Mouse (Mus musculus): ENCODE results near the gene Gm973. TPM values are rescaled to one million over a fixed set of nuclear protein-coding genes. Genes with fewer than 3 reads are reported as not detected.
A peak's percentile ranks its signal among the peaks of the same experiment; 100 is the strongest.

The Gm973 gene
- polyA plus RNA-seq, 1 experiment from 2014 or later, result 1.5 TPM

GRCm38 (mm10) chr1:59608920-59609319 lies 92.9 kb downstream of the Gm973 start:
- 0 out of 2 replicates have a peak overlapping the region, but pooled peaks have one; percentile 4 for H3K27ac ChIP-seq (ENCODE audit: low read length)
- H3K4me1 ChIP-seq (ENCODE audit: insufficient read depth, low read length), result no peaks in the 10 kb centered on the region; the same call in none of the 2 replicates
- 62% methylated on average over 5 of the region's 5 CpGs for WGBS
- no peak for ATAC-seq (ENCODE audit: low FRiP score, low TSS enrichment)
- no peak overlapping the region for H3K4me3 ChIP-seq (ENCODE audit: low read length)
- no peaks in the 10 kb centered on the region for H3K27me3 ChIP-seq (ENCODE audit: insufficient read depth, low read length)
- H3K36me3 ChIP-seq (ENCODE audit: insufficient read depth, low read length), result no peaks in the 10 kb centered on the region
- no peaks in the 10 kb centered on the region for H3K9me3 ChIP-seq (ENCODE audit: low read length)
- no peak overlapping the region for H3K9ac ChIP-seq (replicated peaks; ENCODE audit: low read length)
- H3K4me2 ChIP-seq (replicated peaks; ENCODE audit: low read depth, low read length), result no peak overlapping the region

GRCm38 (mm10) chr1:59609458-59609857 lies 93.4 kb downstream of the Gm973 start:
- no peak overlapping the region for H3K9ac ChIP-seq (replicated peaks; ENCODE audit: low read length)
- WGBS, result 83% methylated on average over 4 of the region's 4 CpGs
- H3K4me2 ChIP-seq (replicated peaks; ENCODE audit: low read depth, low read length), result no peak overlapping the region
- no peaks in the 10 kb centered on the region; the same call in none of the 2 replicates for H3K4me1 ChIP-seq (ENCODE audit: insufficient read depth, low read length)
- no peaks in the 10 kb centered on the region for H3K27me3 ChIP-seq (ENCODE audit: insufficient read depth, low read length)
- peak overlapping the region; percentile 27 for H3K27ac ChIP-seq (ENCODE audit: low read length)
- H3K4me3 ChIP-seq (ENCODE audit: low read length), result no peak overlapping the region
- H3K36me3 ChIP-seq (ENCODE audit: insufficient read depth, low read length), result no peaks in the 10 kb centered on the region
- no peak for ATAC-seq (ENCODE audit: low FRiP score, low TSS enrichment)
- H3K9me3 ChIP-seq (ENCODE audit: low read length), result no peaks in the 10 kb centered on the region

- peak overlapping the region; percentile 27 for H3K27ac ChIP-seq (ENCODE audit: low read length)
- 46% methylated on average over 10 of the region's 10 CpGs for WGBS
- ATAC-seq (ENCODE audit: low FRiP score, low TSS enrichment), result peak; percentile 70; the same call in 1 of the 2 replicates
These were observed 93.8 kb downstream of the Gm973 start for GRCm38 (mm10) chr1:59609896-59610295.

GRCm38 (mm10) chr1:59610929-59611328 lies 94.9 kb downstream of the Gm973 start:
- Histone ChIP-seq H3K4me2 (replicated peaks; ENCODE audit: low read depth, low read length) (no peak overlapping the region), H3K4me1 (ENCODE audit: insufficient read depth, low read length) (no peaks in the 10 kb centered on the region; the same call in none of the 2 replicates), H3K4me3 (ENCODE audit: low read length) (no peak overlapping the region), H3K27me3 (ENCODE audit: insufficient read depth, low read length) (no peaks in the 10 kb centered on the region), H3K27ac (ENCODE audit: low read length) (0 out of 2 replicates have a peak overlapping the region, but pooled peaks have one; percentile 27), H3K36me3 (ENCODE audit: insufficient read depth, low read length) (no peaks in the 10 kb centered on the region), H3K9me3 (ENCODE audit: low read length) (no peaks in the 10 kb centered on the region), H3K9ac (replicated peaks; ENCODE audit: low read length) (no peak overlapping the region)
- ATAC-seq (ENCODE audit: low FRiP score, low TSS enrichment), result no peak
- 93% methylated on average over 3 of the region's 3 CpGs for WGBS

More at GRCm38 (mm10) chr1:59609896-59610295, 93.8 kb downstream of the Gm973 start:
- H3K36me3 ChIP-seq (ENCODE audit: insufficient read depth, low read length), result no peaks in the 10 kb centered on the region
- no peak overlapping the region for H3K4me2 ChIP-seq (replicated peaks; ENCODE audit: low read depth, low read length)
- H3K4me3 ChIP-seq (ENCODE audit: low read length), result no peak overlapping the region
- no peak overlapping the region for H3K9ac ChIP-seq (replicated peaks; ENCODE audit: low read length)
- H3K9me3 ChIP-seq (ENCODE audit: low read length), result no peaks in the 10 kb centered on the region
- H3K4me1 ChIP-seq (ENCODE audit: insufficient read depth, low read length), result no peaks in the 10 kb centered on the region; the same call in none of the 2 replicates
- no peaks in the 10 kb centered on the region for H3K27me3 ChIP-seq (ENCODE audit: insufficient read depth, low read length)

GRCm38 (mm10) chr1:59613795-59614194 lies 97.7 kb downstream of the Gm973 start:
- no peaks in the 10 kb centered on the region for H3K27me3 ChIP-seq (ENCODE audit: insufficient read depth, low read length)
- H3K4me3 ChIP-seq (ENCODE audit: low read length), result no peak overlapping the region
- 44% methylated on average over 6 of the region's 6 CpGs for WGBS
- ATAC-seq (ENCODE audit: low FRiP score, low TSS enrichment), result no peak
- no peak overlapping the region for H3K9ac ChIP-seq (replicated peaks; ENCODE audit: low read length)
- H3K36me3 ChIP-seq (ENCODE audit: insufficient read depth, low read length), result no peaks in the 10 kb centered on the region
- no peaks in the 10 kb centered on the region for H3K9me3 ChIP-seq (ENCODE audit: low read length)
- no peak overlapping the region for H3K27ac ChIP-seq (ENCODE audit: low read length)
- no peak overlapping the region for H3K4me2 ChIP-seq (replicated peaks; ENCODE audit: low read depth, low read length)
- H3K4me1 ChIP-seq (ENCODE audit: insufficient read depth, low read length), result no peaks in the 10 kb centered on the region; the same call in none of the 2 replicates

GRCm38 (mm10) chr1:59615021-59615420 lies 99.0 kb downstream of the Gm973 start:
- ATAC-seq (ENCODE audit: low FRiP score, low TSS enrichment), result no peak
- no peaks in the 10 kb centered on the region for H3K36me3 ChIP-seq (ENCODE audit: insufficient read depth, low read length)
- 87% methylated on average over 2 of the region's 2 CpGs for WGBS

GRCm38 (mm10) chr1:59619201-59619600 lies 103.1 kb downstream of the Gm973 start:
- Histone ChIP-seq H3K36me3 (ENCODE audit: insufficient read depth, low read length) (no peaks in the 10 kb centered on the region), H3K4me1 (ENCODE audit: insufficient read depth, low read length) (no peaks in the 10 kb centered on the region), H3K27ac (ENCODE audit: low read length) (no peak overlapping the region), H3K27me3 (ENCODE audit: insufficient read depth, low read length) (no peaks in the 10 kb centered on the region), H3K9ac (replicated peaks; ENCODE audit: low read length) (no peak overlapping the region), H3K4me2 (replicated peaks; ENCODE audit: low read depth, low read length) (no peak overlapping the region), H3K4me3 (ENCODE audit: low read length) (no peak overlapping the region), H3K9me3 (ENCODE audit: low read length) (no peaks in the 10 kb centered on the region)
- no peak for ATAC-seq (ENCODE audit: low FRiP score, low TSS enrichment)
- 88% methylated on average over 10 of the region's 10 CpGs for whole genome bisulfite sequencing

More at GRCm38 (mm10) chr1:59615021-59615420, 99.0 kb downstream of the Gm973 start:
- H3K9ac ChIP-seq (replicated peaks; ENCODE audit: low read length), result no peak overlapping the region
- no peak overlapping the region for H3K4me3 ChIP-seq (ENCODE audit: low read length)
- H3K4me1 ChIP-seq (ENCODE audit: insufficient read depth, low read length), result no peaks in the 10 kb centered on the region; the same call in none of the 2 replicates
- H3K4me2 ChIP-seq (replicated peaks; ENCODE audit: low read depth, low read length), result no peak overlapping the region
- no peaks in the 10 kb centered on the region for H3K9me3 ChIP-seq (ENCODE audit: low read length)
- no peaks in the 10 kb centered on the region for H3K27me3 ChIP-seq (ENCODE audit: insufficient read depth, low read length)
- H3K27ac ChIP-seq (ENCODE audit: low read length), result no peak overlapping the region

GRCm38 (mm10) chr1:59623325-59624017 lies 107.4 kb downstream of the Gm973 start:
- H3K27ac ChIP-seq (ENCODE audit: low read length), result no peak overlapping the region
- WGBS, result 32% methylated on average over 5 of the region's 5 CpGs
- H3K4me3 ChIP-seq (ENCODE audit: low read length), result no peak overlapping the region
- H3K36me3 ChIP-seq (ENCODE audit: insufficient read depth, low read length), result no peaks in the 10 kb centered on the region
- no peaks in the 10 kb centered on the region for H3K27me3 ChIP-seq (ENCODE audit: insufficient read depth, low read length)
- no peaks in the 10 kb centered on the region for H3K9me3 ChIP-seq (ENCODE audit: low read length)
- peak; percentile 89 for ATAC-seq (ENCODE audit: low FRiP score, low TSS enrichment)
- H3K4me2 ChIP-seq (replicated peaks; ENCODE audit: low read depth, low read length), result no peak overlapping the region
- H3K4me1 ChIP-seq (ENCODE audit: insufficient read depth, low read length), result no peaks in the 10 kb centered on the region
- H3K9ac ChIP-seq (replicated peaks; ENCODE audit: low read length), result no peak overlapping the region

GRCm38 (mm10) chr1:59625410-59625809 lies 109.3 kb downstream of the Gm973 start:
- Histone ChIP-seq H3K4me3 (ENCODE audit: low read length) (no peak overlapping the region), H3K4me1 (ENCODE audit: insufficient read depth, low read length) (no peaks in the 10 kb centered on the region), H3K4me2 (replicated peaks; ENCODE audit: low read depth, low read length) (no peak overlapping the region), H3K36me3 (ENCODE audit: insufficient read depth, low read length) (no peaks in the 10 kb centered on the region), H3K9ac (replicated peaks; ENCODE audit: low read length) (no peak overlapping the region), H3K27me3 (ENCODE audit: insufficient read depth, low read length) (no peaks in the 10 kb centered on the region), H3K27ac (ENCODE audit: low read length) (no peak overlapping the region), H3K9me3 (ENCODE audit: low read length) (no peaks in the 10 kb centered on the region)
- 85% methylated on average over 5 of the region's 5 CpGs for WGBS
- no peak for ATAC-seq (ENCODE audit: low FRiP score, low TSS enrichment)

- H3K27ac ChIP-seq (ENCODE audit: low read length), result no peak overlapping the region
- no peaks in the 10 kb centered on the region for H3K9me3 ChIP-seq (ENCODE audit: low read length)
- WGBS, result 46% methylated on average over 6 of the region's 6 CpGs
- no peak overlapping the region for H3K9ac ChIP-seq (replicated peaks; ENCODE audit: low read length)
- no peaks in the 10 kb centered on the region for H3K27me3 ChIP-seq (ENCODE audit: insufficient read depth, low read length)
- H3K4me1 ChIP-seq (ENCODE audit: insufficient read depth, low read length), result peaks cover 3% of the 10 kb centered on the region; the same call in 1 of the 2 replicates
- ATAC-seq (ENCODE audit: low FRiP score, low TSS enrichment), result no peak
- no peaks in the 10 kb centered on the region for H3K36me3 ChIP-seq (ENCODE audit: insufficient read depth, low read length)
- no peak overlapping the region for H3K4me2 ChIP-seq (replicated peaks; ENCODE audit: low read depth, low read length)
- H3K4me3 ChIP-seq (ENCODE audit: low read length), result no peak overlapping the region
These were observed 113.1 kb downstream of the Gm973 start for GRCm38 (mm10) chr1:59629194-59629593.
